Mouse (Mus musculus) stomach, postnatal 0 days (tissue): ENCODE measurements around the gene Wipi1.

Experiments
- CTCF ChIP-seq: IDR thresholded peaks from 2 replicates; pipeline ENCODE4 v1.5.1; 2016; ENCODE audit warnings: antibody characterized with exemption, low read depth, mild to moderate bottlenecking, moderate library complexity
- EP300 ChIP-seq: optimal IDR thresholded peaks from 2 replicates; pipeline ENCODE3; 2016; ENCODE audit warnings: antibody characterized with exemption

GRCm38 (mm10) chr11:109593200-109593981 is 18.4 kb downstream of the Wipi1 start:
- TF ChIP-seq CTCF (no peak), EP300 (no peak)
